1 mouse cellular context compared by ENCODE assay signal in the genomic region with DNA sequence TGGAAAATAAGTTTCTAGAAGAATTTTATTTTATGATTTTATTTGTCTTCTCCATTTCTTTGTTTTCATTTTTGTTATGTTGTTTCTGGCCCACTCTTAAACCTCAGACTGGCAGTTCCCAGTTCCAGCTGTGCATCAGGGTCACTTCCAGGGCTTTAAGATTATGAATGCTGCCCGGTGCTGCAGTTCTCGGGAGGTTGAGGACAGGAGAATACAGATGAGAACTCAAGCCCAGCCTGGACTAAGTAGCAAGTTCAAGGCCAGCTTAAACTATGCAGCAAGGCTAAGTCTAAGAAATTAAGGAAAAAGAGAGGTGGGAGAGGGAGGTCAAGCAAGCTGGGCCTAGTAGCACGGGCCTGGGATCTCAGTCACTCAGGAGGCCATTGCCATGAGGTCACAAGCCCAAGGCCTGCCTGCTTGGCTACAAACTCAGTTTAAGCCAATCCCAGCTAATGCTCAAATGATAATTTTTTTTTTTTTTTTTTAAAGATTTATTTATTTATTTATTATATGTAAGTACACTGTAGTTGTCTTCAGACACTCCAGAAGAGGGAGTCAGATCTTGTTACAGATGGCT.
TF ChIP-seq lines count a peak whose summit lies in the region.

No protein-coding gene starts in this region.

TF ChIP-seq in MEL, 35 proteins besides CTCF, POLR2A, EP300 and RAD21:
- TF ChIP-seq MAZ (IDR thresholded peaks at IDR 0.05; ENCODE audit: low read depth, low read length) (no peak), HCFC1 (IDR thresholded peaks at IDR 0.05; ENCODE audit: low read depth, low read length) (0 out of 2 replicates have a peak, but pooled peaks have one; percentile 2), MEF2A (IDR thresholded peaks at IDR 0.05; ENCODE audit: extremely low read depth, insufficient replicate concordance, low read depth, low read length, poor library complexity, severe bottlenecking) (no peak), RCOR1 (IDR thresholded peaks at IDR 0.05; ENCODE audit: low read depth, low read length) (no peak), MAFK (IDR thresholded peaks at IDR 0.05; ENCODE audit: borderline replicate concordance, low read depth, low read length) (no peak), USF2 (IDR thresholded peaks at IDR 0.05; ENCODE audit: borderline replicate concordance in 1 of 2, insufficient read depth in 1 of 2, low read depth in 1 of 2, low read length in 2 of 2) (no peak)
